Mouse (Mus musculus) lung, postnatal 0 days (tissue): ENCODE data around the gene Olfr1504.

Experiments used
- CTCF ChIP-seq: IDR thresholded peaks from 2 replicates; pipeline ENCODE4 v1.5.1; 2016; ENCODE audit warnings: antibody characterized with exemption, mild to moderate bottlenecking
- EP300 ChIP-seq: IDR thresholded peaks from 2 replicates; pipeline ENCODE4 v1.6.1; 2016; ENCODE audit warnings: antibody characterized with exemption, mild to moderate bottlenecking, control low read depth

- no peak for TF ChIP-seq CTCF
- no peak for TF ChIP-seq EP300
Measured at GRCm38 (mm10) chr19:13897828-13898227, at the start of gene Olfr1504.
